Mouse (Mus musculus): ENCODE data around the gene Nbas.

Gene Nbas

GRCm38 (mm10) chr12:13389644-13390043 lies 120.7 kb downstream of the Nbas start:
- DNase-seq (ENCODE audit: low spot score in 2 of 2): no peak

GRCm38 (mm10) chr12:13410191-13410590 lies 141.3 kb downstream of the Nbas start:
- no peak for DNase-seq (ENCODE audit: low spot score in 2 of 2)

GRCm38 (mm10) chr12:13418651-13419050 lies 149.7 kb downstream of the Nbas start:
- DNase-seq (ENCODE audit: low spot score in 2 of 2): no peak

GRCm38 (mm10) chr12:13430219-13430618 lies 161.3 kb downstream of the Nbas start:
- no peak for DNase-seq (ENCODE audit: low spot score in 2 of 2)

- no peak for DNase-seq (ENCODE audit: low spot score in 2 of 2)
Observed at GRCm38 (mm10) chr12:13444653-13445431, 175.9 kb downstream of the Nbas start.

GRCm38 (mm10) chr12:13445486-13446065 lies 176.6 kb downstream of the Nbas start:
- DNase-seq (ENCODE audit: low spot score in 2 of 2): no peak

- no peak for DNase-seq (ENCODE audit: low spot score in 2 of 2)
Observed at GRCm38 (mm10) chr12:13448916-13449315, 180.0 kb downstream of the Nbas start.

GRCm38 (mm10) chr12:13452050-13452449 lies 183.1 kb downstream of the Nbas start:
- no peak for DNase-seq (ENCODE audit: low spot score in 2 of 2)

GRCm38 (mm10) chr12:13460223-13460853 lies 191.4 kb downstream of the Nbas start:
- no peak for DNase-seq (ENCODE audit: low spot score in 2 of 2)

- no peak for DNase-seq (ENCODE audit: low spot score in 2 of 2)
Observed at GRCm38 (mm10) chr12:13461558-13462153, 192.7 kb downstream of the Nbas start.

GRCm38 (mm10) chr12:13462397-13462796 lies 193.5 kb downstream of the Nbas start:
- no peak for DNase-seq (ENCODE audit: low spot score in 2 of 2)

- DNase-seq (ENCODE audit: low spot score in 2 of 2): no peak
Observed at GRCm38 (mm10) chr12:13465554-13465953, 196.6 kb downstream of the Nbas start.

- DNase-seq (ENCODE audit: low spot score in 2 of 2): no peak
Observed at GRCm38 (mm10) chr12:13474881-13475280, 205.9 kb downstream of the Nbas start.

- DNase-seq (ENCODE audit: low spot score in 2 of 2): no peak
Observed at GRCm38 (mm10) chr12:13479163-13479562, 210.2 kb downstream of the Nbas start.

GRCm38 (mm10) chr12:13486278-13486677 lies 217.3 kb downstream of the Nbas start:
- no peak for DNase-seq (ENCODE audit: low spot score in 2 of 2)

GRCm38 (mm10) chr12:13497211-13497610 lies 228.3 kb downstream of the Nbas start:
- no peak for DNase-seq (ENCODE audit: low spot score in 2 of 2)

- DNase-seq (ENCODE audit: low spot score in 2 of 2): no peak
Observed at GRCm38 (mm10) chr12:13499237-13499889, 230.4 kb downstream of the Nbas start.

- DNase-seq (ENCODE audit: low spot score in 2 of 2): no peak
Observed at GRCm38 (mm10) chr12:13500191-13500590, 231.3 kb downstream of the Nbas start.

- no peak for DNase-seq (ENCODE audit: low spot score in 2 of 2)
Observed at GRCm38 (mm10) chr12:13504771-13505444, 236.0 kb downstream of the Nbas start.

GRCm38 (mm10) chr12:13518082-13518481 lies 249.1 kb downstream of the Nbas start:
- DNase-seq (ENCODE audit: low spot score in 2 of 2): no peak

GRCm38 (mm10) chr12:13519413-13519812 lies 250.5 kb downstream of the Nbas start:
- DNase-seq (ENCODE audit: low spot score in 2 of 2): no peak

Measured in spleen, postnatal 10 days (tissue).